Mouse (Mus musculus): ENCODE measurements around the gene Adgrg6. TPM values are rescaled to one million over a fixed set of nuclear protein-coding genes. Genes with fewer than 3 reads are reported as not detected.

The Adgrg6 gene
- total RNA-seq, 2 experiments from 2014 or later = 2.4 to 2.5 TPM

GRCm38 (mm10) chr10:14495204-14495603 lies 50.3 kb downstream of the Adgrg6 start:
- no peak for ATAC-seq (ENCODE audit: poor library complexity, severe bottlenecking)

GRCm38 (mm10) chr10:14491838-14492237 lies 53.6 kb downstream of the Adgrg6 start:
- ATAC-seq (ENCODE audit: poor library complexity, severe bottlenecking) = no peak

DNA sequence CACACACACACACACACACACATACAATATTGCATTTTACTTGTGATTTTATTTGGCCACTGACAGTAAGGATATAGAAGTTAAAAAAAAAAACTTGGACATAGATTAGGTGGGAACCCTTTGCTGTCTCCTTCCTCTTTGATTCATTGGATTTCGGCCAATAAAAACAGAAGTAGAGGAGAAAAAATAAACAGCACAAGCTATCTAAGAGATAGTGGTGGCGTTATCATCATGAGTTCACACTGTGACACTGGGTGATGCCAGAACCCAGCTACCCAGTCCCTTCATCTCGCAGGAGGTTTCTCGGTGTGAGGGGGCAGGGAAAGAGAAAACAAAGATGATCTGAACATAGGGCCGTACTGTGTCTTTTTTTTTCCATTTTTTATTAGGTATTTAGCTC lies 62.2 kb downstream of the Adgrg6 start:
- ATAC-seq (ENCODE audit: poor library complexity, severe bottlenecking) = no peak

- ATAC-seq (ENCODE audit: poor library complexity, severe bottlenecking) = no peak
Observed at GRCm38 (mm10) chr10:14482483-14482882, 63.0 kb downstream of the Adgrg6 start.

GRCm38 (mm10) chr10:14480928-14481327 lies 64.5 kb downstream of the Adgrg6 start:
- no peak for ATAC-seq (ENCODE audit: poor library complexity, severe bottlenecking)

GRCm38 (mm10) chr10:14476393-14476792 lies 69.1 kb downstream of the Adgrg6 start:
- no peak for ATAC-seq (ENCODE audit: poor library complexity, severe bottlenecking)

DNA sequence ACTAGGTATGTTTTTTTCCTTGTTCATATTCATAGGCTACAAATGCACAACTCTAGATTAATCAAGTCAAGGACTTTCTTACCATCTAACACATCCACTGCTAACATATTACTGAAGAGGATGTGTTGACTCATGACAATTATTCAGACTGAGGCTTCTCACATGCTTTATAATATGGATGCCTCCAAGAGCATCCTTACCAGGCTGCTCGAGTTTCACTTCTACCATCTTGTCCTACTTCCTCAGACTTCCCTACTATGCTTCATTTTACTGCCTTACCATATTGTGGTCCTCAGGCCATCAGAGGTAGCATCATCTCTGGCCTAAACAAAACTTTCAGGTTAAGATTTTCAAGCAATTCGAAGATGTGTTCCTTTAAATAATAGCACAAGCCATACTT lies 69.8 kb downstream of the Adgrg6 start:
- ATAC-seq (ENCODE audit: poor library complexity, severe bottlenecking) = peak; percentile 69

GRCm38 (mm10) chr10:14474541-14475305 lies 70.7 kb downstream of the Adgrg6 start:
- ATAC-seq (ENCODE audit: poor library complexity, severe bottlenecking) = peak; percentile 92

GRCm38 (mm10) chr10:14471039-14471550 lies 74.4 kb downstream of the Adgrg6 start:
- ATAC-seq (ENCODE audit: poor library complexity, severe bottlenecking) = no peak

DNA sequence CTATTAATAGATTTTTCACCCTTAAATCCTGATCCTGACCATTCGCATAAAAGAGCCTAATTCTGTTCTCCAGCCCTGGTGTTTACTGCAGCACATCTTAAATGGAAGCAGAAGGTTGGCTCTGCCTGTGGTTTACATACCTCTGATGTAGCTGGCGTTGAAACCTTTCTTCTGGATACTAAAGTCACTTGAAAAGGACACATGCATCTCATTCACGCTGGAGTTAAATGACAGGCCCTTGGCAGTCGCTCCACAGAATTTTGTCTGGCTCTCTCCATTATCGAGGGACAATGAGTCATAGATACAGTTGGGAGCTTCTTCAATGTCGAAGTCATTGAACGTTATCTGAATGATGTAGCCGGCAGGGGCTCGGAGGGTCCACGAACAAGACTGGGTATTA lies 76.8 kb downstream of the Adgrg6 start:
- no peak for ATAC-seq (ENCODE audit: poor library complexity, severe bottlenecking)

- ATAC-seq (ENCODE audit: poor library complexity, severe bottlenecking) = no peak
Observed at GRCm38 (mm10) chr10:14463796-14464511, 81.5 kb downstream of the Adgrg6 start.

- no peak for ATAC-seq (ENCODE audit: poor library complexity, severe bottlenecking)
Observed at GRCm38 (mm10) chr10:14460933-14461514, 84.4 kb downstream of the Adgrg6 start.

- no peak for ATAC-seq (ENCODE audit: poor library complexity, severe bottlenecking)
Observed at GRCm38 (mm10) chr10:14460252-14460932, 85.1 kb downstream of the Adgrg6 start.

DNA sequence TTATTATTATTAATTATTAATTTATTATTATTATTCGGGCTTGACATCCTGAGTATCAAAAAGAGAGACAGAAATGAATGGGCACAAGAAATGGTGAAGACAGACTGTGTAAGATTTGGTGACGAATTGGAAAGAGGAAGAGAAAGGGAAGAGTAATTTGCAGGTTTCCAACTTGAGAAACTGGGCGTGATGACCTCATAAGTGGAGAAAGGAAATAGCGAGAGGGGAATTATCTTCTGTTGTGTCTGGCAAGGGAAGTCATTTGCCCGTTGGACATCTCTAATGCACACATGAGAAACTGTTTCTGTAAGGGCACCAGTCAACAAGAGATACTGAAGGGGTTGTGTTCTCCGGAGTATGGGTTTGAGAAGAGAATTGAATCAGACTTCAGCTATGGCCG lies 85.6 kb downstream of the Adgrg6 start:
- peak; percentile 84 for ATAC-seq (ENCODE audit: poor library complexity, severe bottlenecking)

DNA sequence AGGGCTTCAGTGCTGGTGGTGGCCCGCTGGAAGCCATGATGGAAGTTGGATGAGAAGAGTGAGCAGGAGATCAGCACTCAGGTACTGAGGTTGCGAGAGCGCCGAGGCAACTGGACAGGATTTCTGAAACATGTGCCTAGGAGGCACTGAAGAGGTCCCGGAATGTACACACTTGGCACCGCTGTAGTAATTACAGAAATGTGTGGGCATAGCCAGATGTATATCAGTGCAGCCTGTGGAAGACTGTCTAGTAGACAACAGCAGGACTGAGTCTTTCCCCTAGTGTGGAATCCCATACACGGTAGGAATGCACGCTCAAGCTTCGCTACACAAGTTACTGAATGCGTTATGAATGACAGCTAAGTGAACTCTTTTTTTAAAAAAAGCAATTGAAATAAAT lies 86.1 kb downstream of the Adgrg6 start:
- ATAC-seq (ENCODE audit: poor library complexity, severe bottlenecking) = no peak

DNA sequence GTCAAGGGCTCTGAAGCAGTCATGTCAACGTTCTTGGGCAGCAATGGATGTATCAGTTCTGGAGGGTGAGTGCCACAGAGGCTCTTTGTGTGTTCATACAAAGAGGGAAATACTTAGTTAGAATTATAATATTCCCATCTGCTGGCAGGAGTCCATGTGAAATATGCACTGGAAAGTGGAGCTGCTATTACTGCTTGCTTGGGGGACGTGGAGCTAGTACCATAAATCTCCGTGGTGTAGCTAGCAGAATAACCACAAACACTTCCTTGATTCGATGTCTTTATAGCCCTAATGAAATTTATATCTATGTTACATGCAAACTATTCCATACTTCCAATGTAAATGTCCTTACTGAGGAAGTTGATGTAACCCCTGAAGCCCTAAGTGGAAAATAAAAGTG lies 91.0 kb downstream of the Adgrg6 start:
- ATAC-seq (ENCODE audit: poor library complexity, severe bottlenecking) = no peak

DNA sequence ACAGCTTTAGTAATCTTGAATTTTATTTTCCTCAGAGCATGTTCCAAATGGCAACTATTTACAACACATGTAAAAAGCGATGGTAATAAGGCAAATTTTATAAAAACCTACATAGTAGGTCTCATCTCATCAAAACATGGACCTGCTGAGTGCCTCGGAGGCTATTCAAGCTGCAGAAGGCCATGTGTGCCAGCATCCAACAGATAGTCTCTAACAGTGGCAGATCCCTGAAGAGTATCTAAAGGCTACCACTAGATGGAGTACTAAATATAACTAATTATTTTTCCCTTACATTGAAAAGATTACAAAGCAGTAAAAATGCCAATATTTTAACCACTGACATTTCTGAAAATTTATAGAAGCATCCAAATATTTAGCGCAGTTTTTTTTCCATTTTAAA lies 93.6 kb downstream of the Adgrg6 start:
- 0 out of 2 replicates have a peak, but pooled peaks have one; percentile 49 for ATAC-seq (ENCODE audit: poor library complexity, severe bottlenecking)

DNA sequence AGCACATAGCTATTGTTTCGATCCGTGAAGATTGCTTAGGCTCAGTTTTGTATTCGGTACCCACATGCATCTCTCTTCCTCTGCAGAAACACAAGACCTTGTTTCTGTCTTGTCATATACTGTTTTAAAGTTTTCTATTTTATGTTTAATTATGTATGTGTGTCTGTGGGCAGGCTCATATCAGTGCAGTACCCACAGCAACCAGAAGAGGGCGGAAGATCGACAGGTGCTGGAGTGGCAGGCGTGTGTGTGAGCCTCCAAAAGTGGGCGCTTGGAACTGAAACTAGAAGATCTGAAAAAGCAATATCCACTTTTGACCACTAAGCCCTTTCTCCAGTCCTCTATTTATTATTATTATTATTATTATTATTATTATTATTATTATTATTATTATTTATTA lies 95.4 kb downstream of the Adgrg6 start:
- peak; percentile 87 for ATAC-seq (ENCODE audit: poor library complexity, severe bottlenecking)

GRCm38 (mm10) chr10:14445590-14446291 lies 99.7 kb downstream of the Adgrg6 start:
- ATAC-seq (ENCODE audit: poor library complexity, severe bottlenecking) = 0 out of 2 replicates have a peak, but pooled peaks have one; percentile 24

GRCm38 (mm10) chr10:14440860-14441579 lies 104.4 kb downstream of the Adgrg6 start:
- no peak for ATAC-seq (ENCODE audit: poor library complexity, severe bottlenecking)
